Mouse (Mus musculus): ENCODE data around the gene Il27.
A peak's percentile ranks its signal among the peaks of the same experiment; 100 is the strongest.

The Il27 gene

DNA sequence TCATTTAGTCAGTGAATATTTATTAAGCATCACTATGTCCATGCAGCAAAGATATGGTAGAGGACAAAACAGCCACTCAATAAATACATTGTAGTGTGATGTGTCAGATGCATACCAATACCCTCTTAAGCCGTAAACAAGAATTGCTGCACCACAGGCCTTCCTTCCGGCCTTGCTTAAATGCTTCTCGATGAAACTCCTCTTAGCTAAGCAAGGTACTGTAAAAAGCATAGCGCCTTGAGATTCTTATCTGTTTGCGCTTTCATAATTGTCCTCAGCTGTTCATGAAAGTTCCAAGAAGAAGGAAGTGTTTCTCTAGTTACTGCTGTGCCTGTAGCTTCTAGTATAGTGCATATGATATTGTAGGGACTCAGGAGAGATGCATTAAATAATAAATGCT, 11.9 kb upstream of the Il27 start:
- peak; percentile 28 for DNase-seq (ENCODE audit: low spot score)

DNA sequence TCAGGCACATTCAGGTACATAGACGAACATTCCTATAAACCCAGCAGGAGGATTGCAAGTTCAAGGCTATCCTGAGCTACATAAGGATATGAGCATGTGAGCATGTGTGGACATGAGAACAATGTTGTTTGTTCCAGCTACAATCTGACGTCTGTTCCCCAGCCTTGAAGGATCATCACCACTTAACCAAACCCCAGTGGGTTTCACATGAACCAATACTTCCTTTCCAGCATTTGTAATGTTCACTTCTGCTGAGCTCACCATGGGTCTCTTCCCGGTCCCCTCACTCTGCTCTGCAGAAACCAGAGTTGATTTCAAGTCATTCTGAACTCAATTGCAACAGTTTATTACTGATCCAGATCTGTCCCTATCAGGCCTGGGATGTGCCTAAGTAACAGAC, 7.9 kb upstream of the Il27 start:
- no peak for DNase-seq (ENCODE audit: low spot score)

DNA sequence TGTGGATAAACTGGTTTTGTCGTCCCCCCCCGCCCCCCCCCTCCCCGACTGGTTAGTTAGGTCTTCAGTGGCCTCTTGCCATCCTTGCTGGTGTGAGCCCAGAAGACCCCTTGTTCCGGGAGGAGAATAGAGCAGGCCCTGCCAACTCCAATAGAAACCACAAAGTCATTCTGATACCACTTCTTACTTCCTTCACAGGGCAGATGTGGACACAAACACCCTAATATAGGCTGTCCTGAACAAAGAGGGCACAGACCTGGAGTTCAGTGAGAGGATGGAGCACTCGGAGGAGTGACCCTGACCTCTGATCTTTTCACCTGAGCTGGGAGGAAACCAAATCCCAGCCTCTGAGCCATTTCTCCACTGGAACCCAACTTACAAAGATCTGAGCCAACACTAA, 7.2 kb upstream of the Il27 start:
- DNase-seq (ENCODE audit: low spot score) = no peak

GRCm38 (mm10) chr7:126598919-126599318, 4.2 kb upstream of the Il27 start:
- DNase-seq (ENCODE audit: low spot score) = no peak

- DNase-seq (ENCODE audit: low spot score) = no peak
Observed at GRCm38 (mm10) chr7:126596414-126596813, 1.7 kb upstream of the Il27 start.

GRCm38 (mm10) chr7:126595890-126596289, 1.1 kb upstream of the Il27 start:
- DNase-seq (ENCODE audit: low spot score) = no peak

GRCm38 (mm10) chr7:126587779-126588178, 7.0 kb downstream of the Il27 start:
- DNase-seq (ENCODE audit: low spot score) = no peak

- DNase-seq (ENCODE audit: low spot score) = no peak
Observed at GRCm38 (mm10) chr7:126586839-126587238, 7.9 kb downstream of the Il27 start.

DNA sequence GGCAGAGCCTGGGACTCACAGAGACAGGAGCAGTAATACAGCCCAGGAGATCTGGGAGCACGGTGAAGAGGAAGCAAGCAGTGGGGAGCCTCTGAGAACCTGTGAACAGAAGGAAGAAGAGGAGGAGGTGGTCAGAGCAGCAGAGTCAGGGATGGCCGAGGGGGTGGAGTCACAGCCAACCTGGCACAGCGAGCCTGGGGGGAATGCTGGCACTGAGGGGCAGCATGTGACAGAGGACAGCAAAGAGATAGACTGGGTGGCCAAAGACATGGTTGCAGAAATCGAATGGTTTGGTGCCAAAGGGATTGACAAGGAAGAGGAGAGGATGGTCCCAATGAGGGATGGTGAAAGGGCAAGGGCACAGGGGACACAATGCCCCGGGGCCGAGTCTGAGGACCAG, 9.0 kb downstream of the Il27 start, which contains the start of gene Cln3:
Gene Cln3 (minus strand): TSS at position 101 of the 400 bp plus-strand sequence.
- DNase-seq (ENCODE audit: low spot score) = no peak

DNA sequence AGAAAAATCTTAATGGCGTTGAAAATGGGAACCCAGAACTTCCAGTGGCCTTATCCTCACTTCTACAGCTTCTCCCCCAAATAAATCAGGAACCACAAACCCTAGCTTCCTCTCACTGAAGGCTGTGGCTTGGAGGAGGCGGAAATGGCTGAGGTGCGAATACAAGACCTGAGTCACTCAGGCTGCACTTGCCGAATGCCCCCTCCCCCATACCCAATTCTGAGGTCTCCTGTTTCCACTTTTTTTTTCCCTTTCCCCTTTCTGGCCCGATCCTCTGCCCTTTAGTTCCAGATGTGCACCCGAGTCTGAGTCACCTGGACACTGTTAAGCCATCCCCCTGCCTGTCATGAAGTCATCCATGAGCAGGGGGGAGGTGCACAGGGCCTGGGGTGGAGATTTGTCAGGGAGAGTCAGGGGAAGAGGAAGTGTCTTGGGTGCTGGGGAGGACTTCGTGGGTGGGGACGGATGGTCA, 10.2 kb downstream of the Il27 start, which contains the start of gene Apobr:
Gene Apobr (plus strand): TSS at position 437 of the 472 bp plus-strand sequence.
- no peak for DNase-seq (ENCODE audit: low spot score)

DNA sequence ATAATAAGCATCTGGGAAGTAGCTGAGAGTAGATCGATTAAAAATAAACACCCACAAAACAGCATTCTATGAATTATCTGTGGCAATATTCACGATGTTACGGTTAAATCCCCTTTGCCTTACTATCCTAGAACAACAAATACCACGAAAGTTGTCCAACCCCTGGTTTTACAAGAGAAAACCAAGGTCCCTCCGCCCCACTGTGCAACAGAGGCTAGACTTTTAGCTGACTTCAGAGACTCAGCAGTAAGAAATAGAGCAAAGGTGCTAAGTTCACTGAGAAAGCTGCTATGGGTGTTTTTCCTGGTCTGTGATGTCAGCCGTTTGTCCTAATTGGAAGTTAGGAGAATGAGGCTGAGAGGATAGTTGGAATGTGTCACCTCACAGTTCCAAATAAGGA, 11.0 kb downstream of the Il27 start:
- DNase-seq (ENCODE audit: low spot score) = peak; percentile 29

- peak; percentile 90 for DNase-seq (ENCODE audit: low spot score)
Observed at GRCm38 (mm10) chr7:126583251-126583709, 11.5 kb downstream of the Il27 start.

DNA sequence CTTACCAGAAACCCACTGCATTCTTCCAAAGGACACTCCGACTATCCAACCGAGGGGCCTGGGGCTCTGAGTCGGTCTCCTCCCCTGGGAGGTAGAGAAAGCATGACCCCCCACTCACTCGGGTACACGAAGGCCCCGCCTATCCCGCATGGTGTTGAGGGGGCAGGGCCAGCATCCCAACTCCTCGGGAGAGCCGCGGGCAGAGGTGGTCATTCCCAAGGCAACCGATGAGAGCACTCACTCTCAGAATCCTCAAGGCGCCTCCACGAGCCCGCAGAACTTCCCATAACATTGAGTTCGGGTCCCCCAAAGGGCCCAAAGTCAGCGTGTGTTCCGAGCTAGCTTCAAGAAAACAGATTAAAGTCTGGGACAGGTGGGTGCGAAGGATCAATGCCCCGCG, 12.0 kb downstream of the Il27 start:
- DNase-seq (ENCODE audit: low spot score) = peak; percentile 52

DNA sequence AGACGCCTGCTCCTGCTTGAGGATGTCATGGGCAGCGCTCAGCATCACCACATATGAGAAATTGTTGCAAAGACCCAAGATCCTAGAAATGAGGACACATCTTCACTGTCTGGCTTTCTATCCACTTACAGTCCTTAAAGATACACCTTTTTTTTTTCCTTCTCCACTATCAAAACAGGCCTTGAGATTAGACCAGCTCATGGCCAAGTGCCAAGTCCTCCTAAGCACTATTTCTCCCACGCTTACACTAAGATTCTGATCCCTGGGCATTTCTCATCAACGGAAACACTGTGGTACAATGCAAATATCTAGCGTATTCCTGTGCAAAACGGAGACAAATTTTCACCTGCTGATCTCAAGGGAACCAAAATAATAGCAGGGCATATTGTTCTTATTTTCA, 13.1 kb downstream of the Il27 start:
- DNase-seq (ENCODE audit: low spot score) = no peak

DNA sequence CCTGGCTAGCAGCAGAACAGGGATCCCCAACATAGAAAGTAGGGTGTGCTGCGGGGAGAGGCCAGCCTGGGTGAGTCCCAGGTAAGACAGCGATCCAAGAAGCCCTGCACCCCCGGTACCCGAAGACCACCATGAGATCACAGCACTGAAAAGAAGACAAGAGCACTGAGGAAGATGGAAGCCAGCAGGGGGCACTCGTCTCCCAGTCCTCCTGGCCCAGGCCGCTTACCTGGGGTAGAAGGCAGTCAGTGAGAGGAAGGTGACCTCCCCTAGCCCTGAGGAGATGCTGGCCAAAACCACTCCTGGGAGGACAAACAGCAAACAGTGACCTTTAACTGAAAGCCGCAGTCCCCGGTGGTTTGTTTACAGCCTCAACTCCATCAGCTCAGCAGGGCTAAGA, 15.6 kb downstream of the Il27 start:
- DNase-seq (ENCODE audit: low spot score) = peak; percentile 28

DNA sequence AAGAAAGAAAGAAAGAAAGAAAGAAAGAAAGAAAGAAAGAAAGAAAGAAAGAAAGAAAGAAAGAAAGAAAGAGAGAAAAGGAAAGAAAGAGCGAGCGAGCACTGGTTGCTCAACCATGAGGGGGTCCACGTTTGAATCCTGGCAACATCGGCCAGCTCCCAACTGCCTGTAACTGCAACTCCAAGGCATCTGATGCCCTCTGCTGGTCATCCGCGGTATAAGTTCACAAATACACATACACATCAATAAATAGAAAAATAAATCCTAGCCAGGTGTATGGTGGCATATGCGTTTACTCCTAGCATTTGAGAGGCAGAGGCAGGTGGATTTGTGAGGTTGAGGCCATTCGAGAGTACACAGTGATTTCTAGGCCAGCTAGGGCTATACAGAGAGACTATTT, 17.8 kb downstream of the Il27 start:
- DNase-seq (ENCODE audit: low spot score) = peak; percentile 49

- peak; percentile 94 for DNase-seq (ENCODE audit: low spot score)
Observed at GRCm38 (mm10) chr7:126566094-126566765, 28.5 kb downstream of the Il27 start, which contains the start of gene Eif3c. Eif3c (minus strand) TSS chr7:126566411.

GRCm38 (mm10) chr7:126565693-126566092, 29.0 kb downstream of the Il27 start:
- DNase-seq (ENCODE audit: low spot score) = peak; percentile 75

DNA sequence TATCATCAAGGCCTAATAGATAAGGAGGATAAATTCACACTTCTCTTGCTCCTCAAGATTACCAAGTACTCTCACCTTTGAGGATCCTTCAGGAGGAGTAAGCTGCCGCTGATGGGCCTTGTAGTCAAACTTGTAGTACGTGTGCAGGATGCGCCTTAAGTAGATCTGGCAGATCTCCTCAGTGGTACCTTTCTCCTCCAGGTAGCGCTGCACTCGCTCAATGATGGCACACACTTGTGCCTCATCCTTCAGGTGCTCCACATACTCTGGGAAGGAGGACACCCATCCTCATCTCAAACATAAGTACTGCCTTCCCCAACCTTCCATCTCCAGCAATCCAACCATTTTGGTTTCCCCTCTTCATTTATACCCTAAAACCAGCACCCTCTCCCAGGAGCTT, 38.1 kb downstream of the Il27 start:
- no peak for DNase-seq (ENCODE audit: low spot score)

DNA sequence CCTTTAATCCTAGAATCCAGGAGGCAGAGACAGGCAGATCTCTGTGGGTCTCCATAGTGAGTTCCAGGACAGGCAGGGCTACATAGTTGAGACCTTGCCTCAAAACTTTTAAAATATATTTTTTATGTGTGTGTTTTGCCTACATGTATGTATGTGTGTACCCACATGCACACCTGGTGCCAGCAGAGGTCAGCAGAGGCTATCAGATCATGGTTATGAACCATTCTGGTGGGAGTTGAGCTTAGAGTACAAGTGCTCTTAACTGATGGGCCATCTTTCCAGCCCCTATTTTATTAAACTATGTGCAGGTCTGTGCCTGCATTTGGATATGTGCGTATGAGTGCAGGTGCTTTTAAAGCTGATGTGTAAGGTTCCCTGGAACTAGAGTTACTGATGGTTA, 39.9 kb downstream of the Il27 start:
- no peak for DNase-seq (ENCODE audit: low spot score)

DNA sequence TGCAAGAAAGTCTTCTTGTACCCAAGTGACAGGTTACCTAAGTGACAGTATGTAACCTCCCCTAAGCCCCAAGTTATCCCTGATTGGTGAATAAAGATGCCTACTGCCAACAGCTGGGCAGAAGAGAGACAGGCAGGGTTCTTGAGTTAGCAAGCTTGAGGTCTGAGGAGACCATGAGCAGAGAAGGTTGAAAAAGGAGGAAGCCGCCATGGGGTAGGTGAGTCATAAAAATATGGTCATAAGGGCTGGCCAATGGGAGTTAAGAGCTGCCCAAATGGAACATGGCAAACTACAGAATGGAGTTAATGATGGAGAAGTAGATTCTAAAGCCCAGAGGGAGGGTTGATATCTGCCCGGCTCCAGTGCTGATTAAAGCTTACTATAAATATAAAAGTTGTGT, 49.1 kb downstream of the Il27 start:
- DNase-seq (ENCODE audit: low spot score) = no peak

GRCm38 (mm10) chr7:126541661-126542060, 53.1 kb downstream of the Il27 start:
- no peak for DNase-seq (ENCODE audit: low spot score)

All from MN1 (cell line).